Mouse (Mus musculus) heart, postnatal 0 days (tissue): Measurements from ENCODE around the gene Zscan20. TPM values are rescaled to one million over a fixed set of nuclear protein-coding genes. Genes with fewer than 3 reads are reported as not detected.

Experiments used
- ATAC-seq: fragments of 200-750 bp; cut with Nextera tagmentation; 2 replicates; pipeline ENCODE4 v1.8.0; 2017; ENCODE audit warnings: low read depth, moderate number of reproducible peaks, moderate library complexity; ENCODE audit not compliant: insufficient read depth
- DNase-seq: peaks from one replicate; pipeline ENCODE4 v3.0.0-alpha.2; 2016; ENCODE audit warnings: low spot score
- H3K27ac ChIP-seq: fragments of 300-500 bp; sonication (generic); 2 replicates; pipeline ENCODE4 v1.5.1; 2014; ENCODE audit warnings: low read depth, mild to moderate bottlenecking
- H3K27me3 ChIP-seq: fragments of 300-500 bp; sonication (generic); 2 replicates; pipeline ENCODE4 v1.6.1; 2014; ENCODE audit warnings: low read length, mixed read lengths; ENCODE audit not compliant: control insufficient read depth, insufficient read depth
- H3K36me3 ChIP-seq: fragments of 300-500 bp; sonication (generic); replicated peaks from 2 replicates; pipeline ENCODE4 v1.6.1; 2014; ENCODE audit warnings: low read length, mixed read lengths; ENCODE audit not compliant: control insufficient read depth, insufficient read depth
- H3K4me1 ChIP-seq: fragments of 300-500 bp; sonication (generic); 2 replicates; pipeline ENCODE4 v1.6.1; 2014; ENCODE audit warnings: antibody characterized with exemption; ENCODE audit not compliant: control insufficient read depth, insufficient read depth
- H3K4me2 ChIP-seq: fragments of 300-500 bp; sonication (generic); 2 replicates; pipeline ENCODE4 v1.6.1; 2014; ENCODE audit warnings: low read depth, mild to moderate bottlenecking, low read length, moderate library complexity
- H3K4me3 ChIP-seq: fragments of 300-500 bp; sonication (generic); 2 replicates; pipeline ENCODE4 v1.5.1; 2014; ENCODE audit warnings: low read depth, low read length
- H3K9ac ChIP-seq: fragments of 300-500 bp; sonication (generic); replicated peaks from 2 replicates; pipeline ENCODE4 v1.6.1; 2014; ENCODE audit warnings: low read depth, low read length, mixed read lengths
- H3K9me3 ChIP-seq: fragments of 300-500 bp; sonication (generic); replicated peaks from 2 replicates; pipeline ENCODE4 v1.6.1; 2016; ENCODE audit warnings: low read length; ENCODE audit not compliant: control insufficient read depth
- CTCF ChIP-seq: IDR thresholded peaks from 2 replicates; pipeline ENCODE4 v1.5.1; 2016; ENCODE audit warnings: antibody characterized with exemption, control low read depth, low read depth
- EP300 ChIP-seq: IDR thresholded peaks from 2 replicates; pipeline ENCODE4 v1.6.1; 2016; ENCODE audit warnings: antibody characterized with exemption, low read depth
- WGBS: fragments of 180-500 bp; shearing (Covaris S2); extraction: QIAGEN DNeasy Blood & Tissue Kit; methylation state at CpG from one replicate; pipeline ENCODE4 v1.1.7; 2014; 5-methylcytosine and 5-hydroxymethylcytosine counted together
- polyA plus RNA-seq: library from polyadenylated mRNA; unstranded; fragments of >200 nt; fragmentation: Nextera tagmentation; extraction: Ambion mirVana; gene quantifications from 2 replicates; pipeline ENCODE4 v1.2.1, GENCODE M21; 2015
- total RNA-seq: library from RNA; depleted of rRNA; stranded (reverse); fragments of >200 nt; gene quantifications from 2 replicates; pipeline ENCODE4 v1.2.3, GENCODE M21; 2014; ENCODE audit warnings: low replicate concordance

Zscan20 gene
- total and polyA plus RNA-seq, 2 experiments from 2014 or later, result 0.86 to 27.0 TPM

GRCm38 (mm10) chr4:128648567-128649255, 38.8 kb upstream of the Zscan20 start:
- Histone ChIP-seq H3K4me1 (no peaks in the 10 kb centered on the region), H3K36me3 (no peaks in the 10 kb centered on the region), H3K27ac (no peak overlapping the region), H3K4me2 (no peak overlapping the region), H3K9me3 (no peaks in the 10 kb centered on the region), H3K9ac (no peak overlapping the region), H3K27me3 (no peaks in the 10 kb centered on the region; the same call in 1 of the 2 replicates), H3K4me3 (no peak overlapping the region)
- no peak for ATAC-seq
- DNase-seq, result no peak
- TF ChIP-seq CTCF (no peak), EP300 (no peak)
- WGBS, result 60% methylated on average over 8 of the region's 8 CpGs

DNA sequence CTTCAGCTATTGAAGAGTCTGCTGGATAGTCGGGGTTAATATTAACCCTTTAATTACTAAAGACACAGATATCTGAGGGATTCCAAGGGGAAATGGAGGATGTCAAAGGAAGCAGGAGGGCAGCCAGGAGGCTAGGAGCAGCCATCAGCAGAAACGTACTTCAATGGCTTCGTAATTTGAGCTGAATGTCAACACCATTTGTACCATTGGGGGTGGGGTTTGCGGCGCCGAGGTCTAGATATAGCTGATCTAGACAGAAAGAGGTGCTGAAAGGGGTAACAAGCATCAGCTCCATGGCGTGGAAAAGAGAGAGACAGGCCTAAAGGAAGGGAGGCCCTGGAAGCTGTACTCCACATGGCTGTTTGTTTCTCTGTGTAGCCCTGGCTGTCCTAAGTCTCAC, 36.9 kb upstream of the Zscan20 start:
- Histone ChIP-seq H3K27ac (no peak overlapping the region), H3K4me1 (no peaks in the 10 kb centered on the region), H3K36me3 (no peaks in the 10 kb centered on the region), H3K4me2 (no peak overlapping the region), H3K9me3 (no peaks in the 10 kb centered on the region), H3K9ac (no peak overlapping the region), H3K4me3 (no peak overlapping the region), H3K27me3 (no peaks in the 10 kb centered on the region)
- TF ChIP-seq EP300 (no peak), CTCF (no peak)
- 16% methylated on average over 7 of the region's 7 CpGs for WGBS
- no peak for ATAC-seq
- DNase-seq, result no peak

GRCm38 (mm10) chr4:128645896-128646295, 36.0 kb upstream of the Zscan20 start:
- H3K36me3 ChIP-seq, result no peaks in the 10 kb centered on the region
- no peak for ATAC-seq
- TF ChIP-seq EP300, result no peak
- TF ChIP-seq CTCF, result no peak
- DNase-seq, result no peak
- no peak overlapping the region for H3K4me2 ChIP-seq
- no peaks in the 10 kb centered on the region for H3K4me1 ChIP-seq
- H3K9me3 ChIP-seq, result no peaks in the 10 kb centered on the region
- no peak overlapping the region for H3K9ac ChIP-seq
- H3K27ac ChIP-seq, result no peak overlapping the region
- no peak overlapping the region for H3K4me3 ChIP-seq
- H3K27me3 ChIP-seq, result 0 out of 2 replicates have a peak, but pooled peaks cover 2% of the 10 kb centered on the region
- WGBS, result 72% methylated on average over 6 of the region's 6 CpGs

- no peaks in the 10 kb centered on the region for H3K4me1 ChIP-seq
- no peak overlapping the region for H3K27ac ChIP-seq
- no peak overlapping the region for H3K9ac ChIP-seq
Measured at GRCm38 (mm10) chr4:128641766-128642717, 32.1 kb upstream of the Zscan20 start.

DNA sequence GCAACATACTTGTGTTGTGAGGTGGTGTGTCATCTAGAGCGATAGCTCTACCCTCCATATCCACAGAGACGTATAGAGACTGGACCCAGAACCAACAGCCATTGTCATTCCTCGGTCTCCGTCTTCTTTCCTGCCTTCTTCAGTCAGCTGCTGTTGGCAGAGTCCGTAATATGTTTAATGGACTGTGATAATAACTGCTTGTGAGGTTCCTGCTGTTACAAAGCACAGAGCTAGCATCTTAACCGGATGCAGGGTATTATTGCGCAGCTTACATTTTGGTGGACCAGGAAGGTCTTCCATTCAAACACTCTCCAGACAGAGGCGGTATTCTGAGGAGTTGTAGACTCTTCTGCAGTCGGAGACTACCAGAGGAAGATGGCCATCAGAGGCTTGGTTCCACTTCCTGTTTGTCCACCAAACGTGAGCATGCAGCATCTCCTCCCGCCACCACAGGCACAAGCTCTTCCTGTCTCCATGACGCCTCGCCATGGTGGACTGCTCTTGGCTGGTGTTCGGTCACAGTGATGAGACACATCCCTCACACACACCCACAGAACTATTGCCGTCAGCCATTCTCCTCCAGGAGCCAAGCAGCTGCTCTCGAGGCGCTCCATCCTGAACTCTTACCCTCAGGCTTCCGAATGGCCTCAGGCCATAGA, 28.5 kb upstream of the Zscan20 start:
- no peak for ATAC-seq
- no peak overlapping the region for H3K4me3 ChIP-seq
- 0 out of 2 replicates have a peak, but pooled peaks cover 3% of the 10 kb centered on the region for H3K27me3 ChIP-seq
- H3K27ac ChIP-seq, result no peak overlapping the region
- no peak overlapping the region for H3K9ac ChIP-seq
- H3K9me3 ChIP-seq, result no peaks in the 10 kb centered on the region
- H3K4me2 ChIP-seq, result no peak overlapping the region
- 81% methylated on average over 18 of the region's 18 CpGs for WGBS
- DNase-seq, result no peak
- TF ChIP-seq EP300, result no peak
- no peaks in the 10 kb centered on the region for H3K4me1 ChIP-seq
- H3K36me3 ChIP-seq, result no peaks in the 10 kb centered on the region

More at GRCm38 (mm10) chr4:128641766-128642717, 32.1 kb upstream of the Zscan20 start:
- H3K4me3 ChIP-seq, result no peak overlapping the region
- H3K9me3 ChIP-seq, result no peaks in the 10 kb centered on the region
- TF ChIP-seq EP300 (no peak), CTCF (no peak)
- WGBS, result 38% methylated on average over 23 of the region's 23 CpGs
- DNase-seq (no peak), ATAC-seq (no peak)
- no peaks in the 10 kb centered on the region for H3K36me3 ChIP-seq
- H3K4me2 ChIP-seq, result no peak overlapping the region
- H3K27me3 ChIP-seq, result 0 out of 2 replicates have a peak, but pooled peaks cover 3% of the 10 kb centered on the region
